Mouse (Mus musculus): Measurements from ENCODE around the gene 4921517D22Rik. TPM values are rescaled to one million over a fixed set of nuclear protein-coding genes. Genes with fewer than 3 reads are reported as not detected.

4921517D22Rik gene
- not detected for polyA plus RNA-seq (2014; fragmentation: Illumina TruSeq; extraction: RNeasy Lipid Tissue Mini Kit (QIAGEN cat#74804))

DNA sequence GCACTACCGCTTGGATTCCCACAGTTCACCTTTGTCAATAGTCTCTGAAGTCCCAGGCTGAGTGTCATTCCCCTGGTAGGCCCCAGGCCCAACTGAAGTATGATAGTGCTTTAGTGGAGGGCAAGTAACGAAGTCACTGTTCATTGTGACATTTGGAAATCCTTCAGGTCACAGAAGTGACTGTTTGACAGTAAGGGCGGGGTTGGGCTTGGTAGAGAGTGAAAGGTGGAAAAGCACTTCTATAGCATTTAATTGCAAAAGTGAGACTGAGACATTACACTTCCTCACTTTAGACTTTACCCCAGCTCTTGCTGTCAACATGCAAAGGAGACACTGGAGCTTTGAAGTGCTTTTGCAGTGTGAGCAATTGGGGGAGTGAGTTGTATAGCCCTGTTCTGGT, at the start of gene 4921517D22Rik:
Gene 4921517D22Rik, minus strand, starts transcription at position 101 of the 400 bp plus-strand sequence.

DNA sequence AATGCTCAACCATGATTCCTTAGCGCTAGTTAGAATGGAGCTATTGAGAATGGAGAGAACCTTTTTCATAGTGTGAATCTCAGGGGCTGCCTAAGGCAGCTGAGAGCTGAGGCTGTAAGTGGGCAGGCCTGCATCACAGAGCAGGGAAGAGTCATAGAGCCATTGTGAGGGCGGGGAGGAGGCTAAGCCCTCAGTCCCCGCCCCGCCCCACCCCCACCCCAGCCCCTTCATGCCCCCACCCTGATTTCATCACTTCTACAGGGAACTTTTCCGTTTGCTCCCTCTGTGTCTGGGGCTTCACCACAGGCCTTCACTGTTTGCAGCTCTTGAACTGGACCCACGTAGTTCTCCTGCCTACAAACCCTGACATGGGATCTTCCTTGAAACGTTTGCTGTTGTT, 37.7 kb upstream of the 4921517D22Rik start, which contains the start of gene Spata31d1d:
Gene Spata31d1d, minus strand, starts transcription at position 101 of the 400 bp plus-strand sequence.

DNA sequence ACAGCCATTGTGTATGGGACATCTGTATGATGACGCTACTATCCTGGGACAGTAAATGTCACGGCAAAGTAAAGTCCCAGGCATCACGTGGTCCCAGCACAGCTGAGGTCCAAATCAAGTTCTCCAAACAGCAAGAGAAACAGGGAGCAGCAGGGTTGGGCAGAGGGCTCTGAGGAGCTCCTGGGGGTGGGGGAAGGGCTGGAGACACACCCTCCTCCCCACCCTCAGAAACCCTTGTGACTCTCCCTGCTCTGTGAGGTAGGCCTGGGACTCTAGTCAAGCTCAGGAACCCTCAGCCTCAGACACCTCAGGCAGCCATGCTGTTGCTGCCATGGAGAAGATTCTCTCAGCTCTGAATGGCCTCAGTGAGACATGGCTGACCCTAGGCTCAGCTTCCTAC, 18.1 kb upstream of the 4921517D22Rik start, which contains the start of gene Spata31d1b:
Gene Spata31d1b, plus strand, starts transcription at position 301 of the 400 bp plus-strand sequence.

GRCm38 (mm10) chr13:59710230-59710629, 16.3 kb upstream of the 4921517D22Rik start, which contains the start of gene Spata31d1a:
Gene Spata31d1a, minus strand, starts transcription at chr13:59710330.

GRCm38 (mm10) chr13:59675151-59676011, 18.5 kb downstream of the 4921517D22Rik start, which contains the start of gene Golm1:
Gene Golm1, minus strand, starts transcription at chr13:59675811.

Other genes with a start within 250 kb of the 4921517D22Rik start
- 42.8 TPM for gene Agtpbp1, start 108.9 kb downstream of the 4921517D22Rik start, polyA plus RNA-seq (2014; fragmentation: Illumina TruSeq; extraction: RNeasy Lipid Tissue Mini Kit (QIAGEN cat#74804))
- 274 TPM for gene Naa35, start 108.8 kb downstream of the 4921517D22Rik start, polyA plus RNA-seq (2014; fragmentation: Illumina TruSeq; extraction: RNeasy Lipid Tissue Mini Kit (QIAGEN cat#74804))
- gene Golm1, start 18.3 kb downstream of the 4921517D22Rik start, polyA plus RNA-seq (2014; fragmentation: Illumina TruSeq; extraction: RNeasy Lipid Tissue Mini Kit (QIAGEN cat#74804)), result 15.3 TPM
- not detected for gene Spata31d1a, start 16.2 kb upstream of the 4921517D22Rik start, polyA plus RNA-seq (2014; fragmentation: Illumina TruSeq; extraction: RNeasy Lipid Tissue Mini Kit (QIAGEN cat#74804))
- gene Spata31d1b, start 18.2 kb upstream of the 4921517D22Rik start, polyA plus RNA-seq (2014; fragmentation: Illumina TruSeq; extraction: RNeasy Lipid Tissue Mini Kit (QIAGEN cat#74804)), result not detected
- not detected for gene Spata31d1d, start 37.6 kb upstream of the 4921517D22Rik start, polyA plus RNA-seq (2014; fragmentation: Illumina TruSeq; extraction: RNeasy Lipid Tissue Mini Kit (QIAGEN cat#74804))
- gene 1700014D04Rik, start 52.6 kb upstream of the 4921517D22Rik start, polyA plus RNA-seq (2014; fragmentation: Illumina TruSeq; extraction: RNeasy Lipid Tissue Mini Kit (QIAGEN cat#74804)), result not detected
- 95.0 TPM for gene Isca1, start 75.7 kb upstream of the 4921517D22Rik start, polyA plus RNA-seq (2014; fragmentation: Illumina TruSeq; extraction: RNeasy Lipid Tissue Mini Kit (QIAGEN cat#74804))
- gene Gm49354, start 88.1 kb upstream of the 4921517D22Rik start, polyA plus RNA-seq (2014; fragmentation: Illumina TruSeq; extraction: RNeasy Lipid Tissue Mini Kit (QIAGEN cat#74804)), result not detected
- gene Tut7, start 129.0 kb upstream of the 4921517D22Rik start, polyA plus RNA-seq (2014; fragmentation: Illumina TruSeq; extraction: RNeasy Lipid Tissue Mini Kit (QIAGEN cat#74804)), result 169 TPM

Data from ovary, adult 10 weeks (tissue).